8 mouse cellular contexts compared by ENCODE assay signal in the genomic region with DNA sequence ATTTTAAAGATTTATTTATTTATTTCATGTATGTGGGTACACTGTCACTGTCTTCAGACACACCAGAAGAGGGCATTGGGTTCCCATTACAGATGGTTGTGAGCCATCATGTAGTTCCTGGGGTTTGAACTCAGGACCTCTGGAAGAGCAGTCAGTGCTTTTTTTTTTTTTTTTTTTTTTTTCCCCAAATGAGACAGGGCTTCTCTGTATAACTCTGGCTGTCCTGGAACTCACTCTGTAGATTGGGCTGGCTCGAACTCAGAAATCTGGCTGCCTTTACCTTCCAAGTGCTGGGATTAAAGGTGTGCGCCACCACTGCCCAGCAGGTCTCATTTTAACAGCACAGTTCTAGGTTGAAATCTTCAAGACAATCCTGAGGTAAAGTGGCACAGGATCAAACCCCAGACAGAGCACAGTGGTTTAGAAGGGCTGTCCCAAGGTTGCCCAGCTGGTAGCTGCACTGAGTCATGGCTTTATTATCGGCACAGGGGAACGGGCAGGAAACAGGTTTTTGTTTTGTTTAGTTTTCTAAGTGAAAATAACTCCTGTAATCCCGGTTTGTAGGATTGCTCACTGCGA. TPM values are rescaled to one million over a fixed set of nuclear protein-coding genes. Genes with fewer than 3 reads are reported as not detected.
DNase-seq lines count a peak whose midpoint lies in the region; ATAC-seq and TF ChIP-seq lines count a peak whose summit lies in the region.

A gene (plus strand): TSS at position 529 of the 579 bp plus-strand sequence.

- peak within 1 kb of the TSS; percentile 93 for H3K9ac ChIP-seq in liver, adult 2 months (ENCODE audit: low read depth, low read length)
- peak within 1 kb of the TSS; percentile 91 for H3K9ac ChIP-seq in forebrain, postnatal 0 days

- no peak for ATAC-seq in forebrain, postnatal 0 days
- no peak for ATAC-seq in monocyte, adult 5-6 weeks (replicated peaks; ENCODE audit: insufficient number of reproducible peaks, low FRiP score, low TSS enrichment, poor library complexity, severe bottlenecking)

- peak within 1 kb of the TSS; percentile 93 for H3K4me2 ChIP-seq in forebrain, postnatal 0 days (ENCODE audit: low read depth)

- peaks cover 19% of the 10 kb centered on the region for H3K4me1 ChIP-seq in liver, adult 2 months (ENCODE audit: control insufficient read depth, insufficient read depth, low read length)
- H3K4me1 ChIP-seq in bone marrow, adult 2 months (ENCODE audit: control insufficient read depth, insufficient read depth, low read length) = peaks cover 6% of the 10 kb centered on the region; the same call in 1 of the 2 replicates
- peaks cover 17% of the 10 kb centered on the region for H3K4me1 ChIP-seq in forebrain, postnatal 0 days (ENCODE audit: insufficient read depth)

- TF ChIP-seq POLR2A in liver, adult 2 months (IDR thresholded peaks at IDR 0.05; ENCODE audit: extremely low read depth, insufficient read depth, low read length) = no peak
- TF ChIP-seq POLR2A in bone marrow, adult 2 months (IDR thresholded peaks at IDR 0.05; ENCODE audit: borderline replicate concordance, control insufficient read depth, low read depth, low read length) = no peak

- DNase-seq in liver, adult 2 months (ENCODE audit: extremely low read depth, low read depth, low spot score) = no peak
- no peak for DNase-seq in liver
- DNase-seq in forebrain, postnatal 0 days = no peak
- no peak for DNase-seq in layer of hippocampus, postnatal 36 days
- no peak for DNase-seq in right cerebral cortex, postnatal 10 days (ENCODE audit: low spot score in 2 of 2)
- DNase-seq in cerebellum, adult 11 months = no peak

- TF ChIP-seq CTCF in liver, adult 2 months (IDR thresholded peaks at IDR 0.05; ENCODE audit: low read depth, low read length) = no peak
- no peak for TF ChIP-seq CTCF in bone marrow, adult 2 months (IDR thresholded peaks at IDR 0.05; ENCODE audit: control insufficient read depth, insufficient read depth, low read length)
- TF ChIP-seq CTCF in forebrain, postnatal 0 days (IDR thresholded peaks at IDR 0.05; ENCODE audit: low read depth) = no peak

- WGBS in liver, adult 2 months = 53% methylated on average over 6 of the region's 6 CpGs
- WGBS in bone marrow, adult 2 months = 46% methylated on average over 6 of the region's 6 CpGs
- WGBS in forebrain, postnatal 0 days = 61% methylated on average over 6 of the region's 6 CpGs

- H3K27ac ChIP-seq in liver, adult 2 months (replicated peaks; ENCODE audit: insufficient read depth, low read depth, low read length) = peak within 1 kb of the TSS; percentile 90
- H3K27ac ChIP-seq in bone marrow, adult 2 months (ENCODE audit: control insufficient read depth, insufficient read depth, low read depth, low read length, poor library complexity) = peak within 1 kb of the TSS; percentile 94
- H3K27ac ChIP-seq in forebrain, postnatal 0 days (ENCODE audit: low read depth, low read length) = peak within 1 kb of the TSS; percentile 97

- H3K36me3 ChIP-seq in liver, adult 2 months (ENCODE audit: control insufficient read depth, insufficient read depth, low read length) = no peaks in the 10 kb centered on the region
- H3K36me3 ChIP-seq in forebrain, postnatal 0 days (ENCODE audit: insufficient read depth) = no peaks in the 10 kb centered on the region

- H3K79me2 ChIP-seq in liver, adult 2 months (ENCODE audit: control insufficient read depth, insufficient read depth, low read length) = peaks cover 4% of the 10 kb centered on the region; the same call in 1 of the 2 replicates

- peak within 1 kb of the TSS; percentile 77 for H3K4me3 ChIP-seq in liver, adult 2 months (ENCODE audit: insufficient read depth, low read depth, low read length)
- H3K4me3 ChIP-seq in bone marrow, adult 2 months (replicated peaks; ENCODE audit: control insufficient read depth, low read depth, low read length) = peak within 1 kb of the TSS; percentile 89
- H3K4me3 ChIP-seq in forebrain, postnatal 0 days (ENCODE audit: low read depth, low read length) = peak within 1 kb of the TSS; percentile 68

- H3K9me3 ChIP-seq in forebrain, postnatal 0 days (ENCODE audit: low read length) = no peaks in the 10 kb centered on the region

- H3K27me3 ChIP-seq in liver, adult 2 months (ENCODE audit: control insufficient read depth, insufficient read depth, low read length) = no peaks in the 10 kb centered on the region
- no peaks in the 10 kb centered on the region for H3K27me3 ChIP-seq in forebrain, postnatal 0 days (ENCODE audit: insufficient read depth, low read length)

RNA-seq across cellular contexts. Expression of the gene that starts here (rescaled TPM):
- 9.8 and 19.7 TPM in 2 replicates for total RNA-seq in liver, adult 2 months (2014; rRNA removed)
- 24.5 and 38.2 TPM in 2 replicates for polyA plus RNA-seq in liver, adult 2 months (2012; rRNA removed)
- polyA plus RNA-seq in bone marrow, adult 2 months (2011; ENCODE audit: insufficient read depth, insufficient read length, low replicate concordance, missing spikeins) = 13.3 and 30.1 TPM in 2 replicates
- 37.9 and 44.1 TPM in 2 replicates for total RNA-seq in forebrain, postnatal 0 days (2014; rRNA removed)
- polyA plus RNA-seq in forebrain, postnatal 0 days (2015; fragmentation: Nextera tagmentation; extraction: Ambion mirVana) = 29.3 and 30.0 TPM in 2 replicates
- total RNA-seq in layer of hippocampus, postnatal 36 days (2021) = 10 to 100 TPM; 55.5 to 73.5 TPM
- 23.5 to 63.3 TPM (median 27.5 TPM) in 3 replicates for total RNA-seq in monocyte, adult 5-6 weeks (2017)
